Mouse (Mus musculus): ENCODE measurements around the gene Tdrd9.

Tdrd9 gene

DNA sequence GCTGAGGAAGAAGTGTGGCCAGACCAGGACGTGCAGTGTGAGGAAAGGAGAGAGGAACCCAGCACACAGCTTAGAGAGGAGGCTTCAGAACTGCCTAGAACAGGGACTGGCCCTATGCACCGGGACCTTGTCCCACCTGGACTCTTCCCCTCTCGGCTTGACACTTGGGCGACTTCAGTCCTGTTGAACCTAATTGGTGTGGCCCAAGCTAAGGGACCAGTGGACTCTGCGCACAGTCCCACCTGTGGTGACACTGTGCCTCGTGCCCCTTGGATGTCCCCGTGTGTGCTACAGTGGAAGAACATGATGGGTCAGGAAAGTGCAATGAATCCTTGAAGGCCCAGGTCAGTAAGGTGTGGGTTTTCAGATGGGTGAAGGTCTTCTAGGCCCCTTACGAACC, 136.3 kb downstream of the Tdrd9 start:
- no peak for DNase-seq (ENCODE audit: low spot score)

DNA sequence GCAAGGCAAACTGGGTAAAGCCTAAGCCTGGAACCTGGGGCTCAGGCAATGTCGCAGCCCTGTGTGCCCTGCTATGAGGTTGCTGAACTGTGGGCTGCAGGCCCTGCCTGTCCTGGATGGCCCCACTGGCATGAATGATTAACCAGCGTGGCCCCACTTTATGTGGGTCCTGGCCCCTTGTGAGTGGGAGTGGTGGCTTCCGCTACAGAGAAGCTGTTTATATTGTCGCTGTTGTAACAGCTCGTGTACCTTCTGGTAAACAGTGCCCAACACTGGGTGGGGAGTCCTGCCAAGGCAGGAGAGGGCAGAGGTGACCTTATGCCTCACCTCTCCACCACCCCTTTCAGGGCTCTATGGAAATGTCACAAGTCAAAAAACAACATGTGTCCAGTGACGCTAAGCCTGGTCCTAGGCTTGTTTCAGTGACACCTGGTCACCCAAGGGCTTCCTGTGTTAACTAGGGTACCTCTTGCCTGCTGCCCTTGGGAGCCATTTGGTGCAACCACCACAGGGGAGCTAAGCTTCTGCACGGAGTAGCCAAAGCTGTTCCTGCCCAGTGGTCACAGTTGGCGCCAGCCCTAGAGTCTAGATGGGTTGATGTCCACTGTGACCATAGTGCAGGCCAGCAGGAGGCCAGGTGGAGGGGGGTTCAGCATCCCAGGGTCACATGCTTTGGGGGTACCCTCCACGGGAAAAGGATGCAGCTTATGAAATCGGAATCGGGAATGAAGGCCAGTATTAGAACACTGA, 137.5 kb downstream of the Tdrd9 start:
- no peak for DNase-seq (ENCODE audit: low spot score)

DNA sequence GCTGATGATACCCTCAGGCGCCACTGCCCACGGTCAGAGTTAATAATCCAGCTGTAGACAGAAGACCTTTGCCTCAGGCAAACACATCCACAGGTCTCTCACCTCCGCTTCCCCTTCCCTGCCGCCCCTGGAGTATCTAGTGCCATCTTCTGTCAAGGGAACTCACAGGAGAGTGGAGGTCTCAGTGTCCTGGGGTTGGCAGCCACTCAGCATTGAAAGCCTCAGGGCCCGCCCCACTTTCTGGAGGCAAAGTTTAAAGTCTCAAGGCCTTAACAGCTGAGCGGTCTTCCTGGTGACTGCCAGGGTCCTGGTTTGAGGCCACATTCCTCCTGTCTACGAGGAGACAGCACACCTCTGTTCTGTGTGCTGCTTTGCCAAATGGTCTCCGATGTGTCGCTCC, 138.3 kb downstream of the Tdrd9 start:
- no peak for DNase-seq (ENCODE audit: low spot score)

DNA sequence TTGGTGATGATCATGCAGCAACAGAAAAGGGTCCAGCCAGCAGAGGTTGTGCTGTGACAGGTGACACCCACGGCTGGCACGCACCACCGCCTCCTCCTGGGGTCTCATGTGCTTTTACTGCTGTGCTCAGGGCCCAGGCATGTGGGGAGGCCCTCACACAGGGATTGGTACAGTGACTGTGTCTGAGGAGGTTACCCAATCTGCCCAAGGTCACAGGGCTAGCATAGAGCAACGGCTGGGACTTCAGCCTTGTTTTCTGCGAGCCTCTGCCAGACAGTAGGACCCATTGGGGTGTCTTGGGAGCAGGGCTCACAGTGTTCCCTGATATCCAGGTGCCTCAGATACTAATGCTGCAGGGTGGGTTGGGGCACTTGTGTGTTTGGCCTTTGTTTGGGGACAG, 140.0 kb downstream of the Tdrd9 start:
- no peak for DNase-seq (ENCODE audit: low spot score)

DNA sequence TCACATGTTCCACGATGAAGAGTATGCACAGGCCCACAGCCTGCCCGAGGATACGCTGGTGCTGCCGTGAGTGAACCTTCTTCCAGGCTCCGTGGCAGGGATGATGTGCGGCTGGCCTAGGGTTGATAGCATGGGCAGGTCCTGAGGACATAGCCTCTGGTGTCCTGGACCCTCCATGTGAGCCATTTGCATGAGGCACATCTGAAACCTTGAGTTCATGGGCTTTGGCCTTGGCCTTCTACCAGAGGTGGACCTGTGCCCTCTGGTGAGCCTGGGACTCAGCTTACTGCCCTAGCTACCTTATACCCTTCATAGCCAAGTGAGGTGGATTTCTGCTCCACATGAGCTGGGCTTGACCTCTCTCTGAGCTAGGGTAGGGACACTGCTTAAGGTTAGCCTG, 140.9 kb downstream of the Tdrd9 start:
- no peak for DNase-seq (ENCODE audit: low spot score)

DNA sequence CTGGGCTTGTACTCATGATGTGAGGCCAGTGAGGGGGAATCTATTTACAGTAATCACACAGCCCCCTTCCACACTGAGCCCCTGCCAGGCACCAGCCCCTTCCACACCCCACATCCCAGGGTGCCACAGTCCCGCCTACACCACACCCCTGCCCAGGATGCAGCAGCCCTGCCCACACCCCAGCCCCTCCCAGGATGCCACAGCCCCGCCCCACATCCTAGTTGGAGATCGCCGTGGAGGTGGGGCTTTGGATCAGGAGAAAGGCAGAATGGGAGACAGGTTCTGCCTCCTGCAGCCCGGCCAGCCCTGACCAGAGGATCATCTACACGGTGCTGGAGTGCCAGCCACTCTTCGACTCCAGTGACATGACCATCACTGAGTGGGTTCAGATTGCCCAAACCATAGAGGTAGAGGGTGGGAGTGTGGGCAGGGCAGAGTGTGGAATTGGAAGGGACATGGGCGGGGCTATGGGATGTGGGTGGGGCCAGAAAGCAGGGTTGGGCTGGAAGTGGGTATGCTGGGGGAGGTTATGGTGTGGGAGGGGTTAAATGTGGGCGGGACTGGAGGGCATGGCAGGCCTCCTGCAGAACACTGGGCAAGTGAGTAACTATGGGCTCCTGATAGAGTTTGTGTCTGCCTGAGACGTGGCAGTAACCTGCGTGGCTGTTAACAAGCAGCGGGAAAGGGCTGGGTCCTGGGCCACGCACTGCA, 141.5 kb downstream of the Tdrd9 start:
- peak; percentile 70 for DNase-seq (ENCODE audit: low spot score)

DNA sequence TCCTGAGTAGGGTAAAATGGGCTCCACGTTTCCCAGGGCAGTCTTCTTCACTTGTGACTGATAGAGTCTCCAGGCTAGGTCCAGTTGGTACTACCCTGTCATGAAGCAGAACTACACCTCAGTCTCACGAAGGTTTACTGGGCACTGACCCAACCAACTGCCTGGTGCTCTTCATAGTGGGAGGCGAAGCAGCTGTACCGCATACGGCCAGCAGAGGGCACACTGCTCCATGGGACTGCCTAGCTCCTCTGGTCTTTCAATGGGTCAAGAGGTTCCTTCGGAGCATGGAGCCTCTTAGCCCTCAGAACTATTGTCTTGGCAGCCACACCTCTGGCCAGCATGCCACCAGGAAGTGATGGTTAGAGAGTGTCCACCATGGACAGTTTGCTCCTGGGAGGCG, 142.4 kb downstream of the Tdrd9 start:
- DNase-seq (ENCODE audit: low spot score): peak; percentile 91

DNA sequence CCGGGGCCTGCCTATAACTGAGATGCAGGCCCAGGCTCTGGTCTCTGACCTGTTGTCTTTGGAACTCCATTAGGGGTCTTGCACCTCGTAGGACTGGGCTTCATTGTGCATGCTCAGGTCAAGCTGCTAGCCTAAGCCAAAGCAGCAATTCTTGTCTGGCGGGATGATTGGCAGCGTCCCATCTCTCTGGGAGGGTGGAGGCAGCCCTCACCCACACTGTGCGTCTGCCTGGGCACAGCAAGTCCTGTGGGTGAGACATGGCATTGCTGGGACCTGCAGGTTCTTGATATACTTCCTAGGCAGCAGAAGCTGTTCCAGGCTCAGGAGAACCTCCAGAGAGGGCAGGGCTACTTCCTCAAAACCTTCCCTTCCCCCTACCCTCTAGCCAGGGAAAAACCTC, 145.6 kb downstream of the Tdrd9 start:
- no peak for DNase-seq (ENCODE audit: low spot score)

DNA sequence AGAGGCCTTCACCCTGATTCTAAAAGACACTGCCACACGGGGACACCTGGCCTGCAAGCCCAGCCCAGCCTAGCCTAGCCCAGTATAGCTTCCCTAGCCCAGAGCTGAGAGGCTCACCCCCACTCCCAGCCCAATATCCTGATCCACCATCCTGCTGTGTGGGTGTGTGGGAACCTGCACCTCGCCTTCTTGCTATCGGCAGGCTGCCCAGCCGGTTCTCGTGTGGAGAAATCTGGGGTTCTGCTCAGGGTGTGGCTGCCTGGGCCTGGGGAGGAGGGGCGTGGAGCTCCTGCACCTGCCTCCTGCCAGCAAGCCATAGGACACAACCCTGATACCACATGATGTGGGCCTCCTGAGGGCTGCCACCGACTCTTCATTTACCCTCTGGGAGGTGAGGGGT, 146.3 kb downstream of the Tdrd9 start:
- DNase-seq (ENCODE audit: low spot score): no peak

All from testis, postnatal 10 days (tissue).